Mouse (Mus musculus): Measurements from ENCODE around the gene Rmnd1. TPM values are rescaled to one million over a fixed set of nuclear protein-coding genes. Genes with fewer than 3 reads are reported as not detected.
"Not testable (repeated sequence)": the region's sequence is repeated elsewhere in the genome, so short reads cannot be mapped to it uniquely, and the experiment has no call there.

Gene Rmnd1
- polyA plus RNA-seq (2016; fragmentation: Nextera tagmentation; extraction: Ambion mirVana): 54.3 and 59.8 TPM in 2 replicates

DNA sequence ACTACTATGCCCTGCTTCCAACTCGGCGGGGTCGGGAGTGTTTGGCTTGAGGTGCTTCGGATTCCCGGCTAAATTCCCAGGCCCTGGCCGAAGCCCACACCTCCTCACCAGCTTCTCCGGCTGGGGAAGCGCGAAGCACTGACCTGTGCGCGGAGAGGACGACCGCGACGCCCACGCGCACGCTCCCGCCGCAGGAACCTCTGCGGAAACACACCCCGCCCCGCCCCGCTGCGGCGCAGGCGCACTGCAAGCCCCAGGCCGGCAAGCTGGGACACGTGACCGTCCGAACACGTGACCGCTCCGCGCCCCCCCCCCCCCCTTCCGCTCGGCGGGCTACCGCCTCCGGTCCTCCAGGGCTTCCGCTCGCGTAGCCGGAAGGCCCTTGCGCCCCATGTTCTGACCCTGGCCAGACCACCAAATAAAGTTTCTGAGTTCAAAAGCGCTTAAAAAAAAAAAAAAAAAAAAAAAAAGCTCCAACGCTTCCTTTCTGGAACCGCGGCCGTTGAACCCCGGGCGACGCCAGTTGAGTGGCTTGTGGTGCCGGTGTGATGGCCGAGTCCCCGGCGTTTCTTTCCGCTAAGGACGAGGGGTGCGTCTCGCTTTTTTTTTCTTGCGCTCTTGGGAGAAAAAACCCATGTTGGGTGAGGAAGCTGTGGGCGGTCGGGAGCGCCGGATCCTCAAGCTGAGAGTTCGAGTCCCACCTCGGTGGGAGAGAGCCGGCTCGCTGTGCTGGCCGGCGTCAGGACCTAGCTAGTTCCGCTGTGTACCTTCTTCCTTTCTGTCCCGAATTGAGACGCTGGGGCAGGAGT is at the start of gene Rmnd1, which contains the start of gene Armt1:
Gene Rmnd1 (minus strand): TSS at position 266 of the 809 bp plus-strand sequence.
Gene Armt1 (plus strand): TSS at position 345 of the 809 bp plus-strand sequence.
- no peaks in the 10 kb centered on the region for H3K27me3 ChIP-seq
- under 1% methylated on average over 63 of the region's 75 CpGs for WGBS

DNA sequence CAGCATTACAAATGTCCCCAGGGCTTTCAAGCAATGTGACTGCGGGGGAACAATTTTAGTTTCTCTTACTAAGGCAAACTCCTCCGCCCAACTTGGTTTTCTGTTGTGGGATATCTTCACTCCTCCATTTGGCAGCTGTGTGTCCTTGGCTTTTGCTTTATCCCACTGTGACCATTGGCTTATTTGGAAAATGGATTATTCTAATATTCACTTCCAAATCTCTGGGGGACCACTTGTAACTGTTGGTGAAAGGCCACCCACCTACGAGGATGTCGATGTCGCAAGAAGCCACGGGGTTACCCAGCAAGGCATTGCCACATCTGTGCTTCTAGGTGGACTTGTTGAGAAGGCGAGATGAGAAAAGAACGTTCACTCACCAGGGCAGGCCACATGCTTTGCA is 49.5 kb upstream of the Rmnd1 start:
- no peaks in the 10 kb centered on the region for H3K9me3 ChIP-seq
- no peak for ATAC-seq (ENCODE audit: insufficient number of reproducible peaks, insufficient read depth, low FRiP score, low TSS enrichment)
- WGBS: 77% methylated on average over 8 of the region's 8 CpGs
- H3K9ac ChIP-seq: no peak overlapping the region
- H3K27ac ChIP-seq: no peak overlapping the region
- no peaks in the 10 kb centered on the region for H3K36me3 ChIP-seq
- no peaks in the 10 kb centered on the region for H3K4me1 ChIP-seq
- no peak overlapping the region for H3K4me2 ChIP-seq (replicated peaks)
- H3K27me3 ChIP-seq: no peaks in the 10 kb centered on the region
- H3K4me3 ChIP-seq: no peak overlapping the region

More for the DNA sequence above, at the start of gene Rmnd1, which contains the start of gene Armt1:
- peak; percentile 91 for ATAC-seq (ENCODE audit: insufficient number of reproducible peaks, insufficient read depth, low FRiP score, low TSS enrichment)
- peak within 1 kb of the TSS; percentile 70 for H3K4me2 ChIP-seq (replicated peaks)
- peak within 1 kb of the TSS; percentile 68 for H3K4me3 ChIP-seq
- no peaks in the 10 kb centered on the region for H3K9me3 ChIP-seq
- H3K27ac ChIP-seq: peak within 1 kb of the TSS; percentile 85
- H3K4me1 ChIP-seq: peaks cover 8% of the 10 kb centered on the region; the same call in 1 of the 2 replicates
- peaks cover 7% of the 10 kb centered on the region; the same call in 1 of the 2 replicates for H3K36me3 ChIP-seq
- H3K9ac ChIP-seq: peak within 1 kb of the TSS; percentile 74

DNA sequence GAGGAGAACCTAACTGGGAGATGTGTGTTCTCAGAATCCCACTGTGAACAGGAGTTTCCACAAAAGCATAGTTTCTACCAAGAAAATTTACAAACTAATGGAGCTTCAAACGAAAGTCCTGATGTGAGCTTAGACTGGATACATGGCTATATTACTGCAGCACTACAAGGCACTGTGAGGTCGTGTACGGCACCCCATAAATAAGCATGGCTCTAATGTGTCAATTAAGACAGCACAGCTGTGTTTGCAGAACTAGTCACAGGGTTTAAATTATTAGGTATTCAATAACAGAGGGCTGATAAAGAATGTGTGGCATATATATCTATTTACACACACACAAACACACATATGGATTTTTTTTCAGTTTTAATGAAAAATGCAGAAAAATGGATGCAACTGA is 48.7 kb upstream of the Rmnd1 start:
- no peak for ATAC-seq (ENCODE audit: insufficient number of reproducible peaks, insufficient read depth, low FRiP score, low TSS enrichment)
- 83% methylated on average over 3 of the region's 3 CpGs for WGBS

DNA sequence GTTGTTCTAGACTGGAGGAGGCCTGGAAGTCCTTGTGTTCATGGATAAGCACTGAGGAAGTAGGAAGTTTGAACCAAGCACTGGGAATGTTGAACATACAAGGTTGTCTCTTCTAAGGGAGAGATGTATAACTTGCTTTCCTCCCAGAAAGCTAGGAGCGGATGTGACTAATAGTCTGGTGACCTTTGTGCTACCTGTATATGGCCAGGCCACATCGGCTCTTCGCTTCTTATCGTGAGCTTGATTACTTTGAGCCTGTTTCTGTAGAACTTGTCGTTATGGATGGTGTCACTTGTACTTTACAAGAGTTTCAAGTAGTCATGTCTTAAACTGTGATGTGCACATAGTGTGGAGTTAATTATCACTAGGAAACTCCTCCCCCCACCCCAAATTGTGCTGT is 44.4 kb upstream of the Rmnd1 start:
- WGBS: 89% methylated on average over 5 of the region's 5 CpGs
- Histone ChIP-seq H3K4me1 (no peaks in the 10 kb centered on the region), H3K36me3 (no peaks in the 10 kb centered on the region), H3K4me2 (replicated peaks) (no peak overlapping the region), H3K27ac (no peak overlapping the region), H3K27me3 (no peaks in the 10 kb centered on the region), H3K9me3 (no peaks in the 10 kb centered on the region), H3K4me3 (no peak overlapping the region), H3K9ac (no peak overlapping the region)
- no peak for ATAC-seq (ENCODE audit: insufficient number of reproducible peaks, insufficient read depth, low FRiP score, low TSS enrichment)

More for the DNA sequence above, 48.7 kb upstream of the Rmnd1 start:
- Histone ChIP-seq H3K4me2 (replicated peaks) (no peak overlapping the region), H3K36me3 (no peaks in the 10 kb centered on the region), H3K4me1 (no peaks in the 10 kb centered on the region), H3K4me3 (no peak overlapping the region), H3K27ac (no peak overlapping the region), H3K27me3 (no peaks in the 10 kb centered on the region), H3K9me3 (no peaks in the 10 kb centered on the region), H3K9ac (no peak overlapping the region)

DNA sequence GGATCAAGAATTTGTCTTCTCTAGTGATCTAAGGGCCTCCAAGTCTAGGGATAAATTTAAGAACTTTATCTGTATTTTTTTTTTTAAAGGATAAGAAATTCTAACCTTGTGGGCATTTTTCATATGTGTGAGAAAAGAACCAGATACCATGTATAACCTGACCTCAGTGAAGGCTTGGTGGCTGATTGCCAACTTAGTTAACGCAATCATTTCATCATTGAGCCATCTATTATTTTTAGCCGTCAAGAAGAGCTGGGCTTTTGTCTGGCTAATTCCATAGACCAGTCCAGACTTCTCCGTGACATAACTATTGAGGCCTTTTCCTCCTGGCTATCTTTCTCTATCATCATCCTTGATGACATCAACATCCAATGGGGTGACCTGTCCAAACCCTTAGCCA is 43.2 kb upstream of the Rmnd1 start:
- H3K36me3 ChIP-seq: no peaks in the 10 kb centered on the region
- ATAC-seq (ENCODE audit: insufficient number of reproducible peaks, insufficient read depth, low FRiP score, low TSS enrichment): no peak
- H3K4me3 ChIP-seq: no peak overlapping the region
- 80% methylated on average over 3 of the region's 3 CpGs for WGBS
- H3K27ac ChIP-seq: no peak overlapping the region
- H3K9ac ChIP-seq: no peak overlapping the region
- H3K4me1 ChIP-seq: no peaks in the 10 kb centered on the region
- no peak overlapping the region for H3K4me2 ChIP-seq (replicated peaks)
- no peaks in the 10 kb centered on the region for H3K9me3 ChIP-seq
- H3K27me3 ChIP-seq: no peaks in the 10 kb centered on the region

DNA sequence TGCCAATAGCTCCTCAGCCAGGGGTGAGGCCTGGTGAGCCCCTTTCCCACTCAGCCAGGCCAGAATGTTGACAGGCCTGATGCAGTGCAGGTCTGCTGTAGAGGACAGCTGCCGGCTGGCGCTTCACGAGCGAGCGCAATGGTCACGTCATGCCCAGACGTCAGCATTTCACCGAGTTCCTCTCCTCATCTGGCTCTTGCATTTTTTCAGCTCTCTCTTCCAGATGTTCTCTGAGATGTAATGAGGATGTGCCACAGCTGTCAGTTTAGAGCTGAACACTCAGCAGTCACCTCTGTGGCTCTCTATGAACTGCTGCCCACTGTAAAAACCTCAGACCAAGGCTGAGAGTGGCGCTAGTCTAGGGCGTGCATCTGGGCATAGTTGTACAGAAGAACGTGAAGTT is 41.4 kb upstream of the Rmnd1 start:
- Histone ChIP-seq H3K4me1 (no peaks in the 10 kb centered on the region), H3K4me3 (no peak overlapping the region), H3K4me2 (replicated peaks) (no peak overlapping the region), H3K36me3 (no peaks in the 10 kb centered on the region), H3K27ac (no peak overlapping the region), H3K9me3 (no peaks in the 10 kb centered on the region), H3K9ac (no peak overlapping the region), H3K27me3 (no peaks in the 10 kb centered on the region)
- no peak for ATAC-seq (ENCODE audit: insufficient number of reproducible peaks, insufficient read depth, low FRiP score, low TSS enrichment)
- 82% methylated on average over 11 of the region's 11 CpGs for WGBS

DNA sequence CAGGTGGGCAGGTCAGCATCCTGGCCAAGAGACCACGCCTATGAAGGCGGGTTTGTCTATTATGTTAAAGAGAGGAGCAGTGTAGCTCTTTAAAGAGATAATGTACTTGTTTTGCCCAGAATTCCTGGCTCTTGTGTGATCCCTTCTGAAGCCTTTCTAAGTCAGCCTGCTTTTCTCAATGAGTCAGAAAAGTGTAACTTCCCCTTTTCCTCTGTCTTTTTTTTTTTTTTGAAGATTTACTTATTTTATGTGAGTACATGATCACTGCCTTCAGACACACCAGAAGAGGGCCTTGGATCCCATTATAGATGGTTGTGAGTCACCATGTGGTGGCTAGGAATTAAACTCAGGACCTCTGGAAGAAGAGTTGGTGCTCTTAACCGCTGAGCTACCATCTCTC is 37.2 kb upstream of the Rmnd1 start:
- Histone ChIP-seq H3K36me3 (no peaks in the 10 kb centered on the region), H3K9me3 (no peaks in the 10 kb centered on the region), H3K4me1 (peaks cover 2% of the 10 kb centered on the region; the same call in 1 of the 2 replicates), H3K4me2 (replicated peaks) (no peak overlapping the region), H3K27ac (no peak overlapping the region), H3K4me3 (no peak overlapping the region), H3K27me3 (no peaks in the 10 kb centered on the region), H3K9ac (no peak overlapping the region)
- 86% methylated on average over 3 of the region's 3 CpGs for WGBS
- ATAC-seq (ENCODE audit: insufficient number of reproducible peaks, insufficient read depth, low FRiP score, low TSS enrichment): no peak

DNA sequence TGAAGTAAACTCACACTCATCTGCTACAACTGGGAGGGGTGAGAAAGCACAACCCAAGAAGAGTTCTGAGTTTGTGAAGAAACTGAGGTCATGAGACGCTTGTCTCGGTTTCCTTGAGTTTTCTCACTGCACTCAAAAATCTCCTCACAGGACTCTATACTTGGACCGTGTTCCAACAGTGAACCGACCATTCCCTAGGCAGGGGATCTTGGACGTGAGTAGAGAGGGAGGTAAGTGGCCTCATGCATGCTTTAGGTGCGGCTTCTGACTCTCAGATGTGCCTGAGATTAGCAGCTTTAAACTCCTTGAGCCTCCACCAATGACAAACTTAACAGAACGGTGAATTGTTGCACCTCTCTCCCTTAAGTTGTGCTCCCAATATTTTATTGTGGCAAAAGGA is 33.6 kb upstream of the Rmnd1 start:
- Histone ChIP-seq H3K9me3 (no peaks in the 10 kb centered on the region), H3K36me3 (no peaks in the 10 kb centered on the region), H3K27ac (no peak overlapping the region), H3K9ac (no peak overlapping the region), H3K4me3 (no peak overlapping the region), H3K27me3 (no peaks in the 10 kb centered on the region), H3K4me2 (replicated peaks) (no peak overlapping the region), H3K4me1 (peaks cover 3% of the 10 kb centered on the region; the same call in 1 of the 2 replicates)
- no peak for ATAC-seq (ENCODE audit: insufficient number of reproducible peaks, insufficient read depth, low FRiP score, low TSS enrichment)
- WGBS: 71% methylated on average over 7 of the region's 7 CpGs

DNA sequence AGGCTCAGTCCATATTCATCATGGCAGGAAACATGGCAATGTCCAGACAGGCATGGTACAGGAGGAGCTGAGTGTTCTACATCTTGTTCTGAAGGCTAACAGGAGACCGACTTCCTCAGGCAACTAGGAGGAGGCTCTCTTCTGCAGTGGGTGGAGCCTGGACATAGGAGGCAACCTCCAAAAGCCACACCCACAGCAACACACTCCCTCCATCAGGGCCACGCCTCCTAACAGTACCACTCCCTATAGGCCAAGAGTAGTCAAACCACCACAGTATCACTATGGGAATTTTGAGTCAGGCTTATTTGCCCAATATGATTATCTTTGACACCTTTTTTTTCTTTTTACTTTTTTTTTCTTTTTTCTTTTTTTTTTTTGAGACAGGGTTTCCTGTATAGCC is 28.0 kb upstream of the Rmnd1 start:
- ATAC-seq (ENCODE audit: insufficient number of reproducible peaks, insufficient read depth, low FRiP score, low TSS enrichment): no peak
- H3K9me3 ChIP-seq: no peaks in the 10 kb centered on the region
- H3K4me1 ChIP-seq: peaks cover 3% of the 10 kb centered on the region; the same call in 1 of the 2 replicates
- no peak overlapping the region for H3K9ac ChIP-seq
- WGBS: 96% methylated on average over 2 of the region's 2 CpGs
- no peaks in the 10 kb centered on the region for H3K27me3 ChIP-seq
- H3K27ac ChIP-seq: no peak overlapping the region
- peaks cover 3% of the 10 kb centered on the region; the same call in 1 of the 2 replicates for H3K36me3 ChIP-seq
- H3K4me2 ChIP-seq (replicated peaks): no peak overlapping the region
- no peak overlapping the region for H3K4me3 ChIP-seq

DNA sequence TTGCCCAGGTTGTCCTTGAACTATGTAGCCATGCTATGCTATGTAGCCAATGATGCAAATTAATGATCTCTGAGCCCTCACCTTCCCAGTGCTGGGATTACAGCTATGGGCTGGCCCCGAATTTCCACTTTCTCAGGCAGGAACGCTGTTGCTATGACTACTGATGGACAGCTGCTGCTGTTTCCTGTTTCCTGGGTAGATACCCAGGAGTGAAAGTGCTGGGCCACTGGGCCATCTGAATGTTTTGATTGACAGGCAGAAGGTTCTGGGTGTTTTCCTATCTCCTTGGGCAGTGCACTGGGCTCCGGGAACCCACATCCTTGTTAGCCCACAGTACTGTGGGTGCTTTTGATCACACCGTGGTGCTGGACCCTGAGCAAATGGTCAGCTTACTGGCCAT is 24.2 kb upstream of the Rmnd1 start:
- Histone ChIP-seq H3K27me3 (no peaks in the 10 kb centered on the region), H3K4me2 (replicated peaks) (no peak overlapping the region), H3K4me3 (no peak overlapping the region), H3K9me3 (no peaks in the 10 kb centered on the region), H3K9ac (no peak overlapping the region), H3K36me3 (peaks cover 34% of the 10 kb centered on the region), H3K27ac (no peak overlapping the region), H3K4me1 (no peaks in the 10 kb centered on the region)
- 81% methylated on average over 4 of the region's 4 CpGs for WGBS
- no peak for ATAC-seq (ENCODE audit: insufficient number of reproducible peaks, insufficient read depth, low FRiP score, low TSS enrichment)

DNA sequence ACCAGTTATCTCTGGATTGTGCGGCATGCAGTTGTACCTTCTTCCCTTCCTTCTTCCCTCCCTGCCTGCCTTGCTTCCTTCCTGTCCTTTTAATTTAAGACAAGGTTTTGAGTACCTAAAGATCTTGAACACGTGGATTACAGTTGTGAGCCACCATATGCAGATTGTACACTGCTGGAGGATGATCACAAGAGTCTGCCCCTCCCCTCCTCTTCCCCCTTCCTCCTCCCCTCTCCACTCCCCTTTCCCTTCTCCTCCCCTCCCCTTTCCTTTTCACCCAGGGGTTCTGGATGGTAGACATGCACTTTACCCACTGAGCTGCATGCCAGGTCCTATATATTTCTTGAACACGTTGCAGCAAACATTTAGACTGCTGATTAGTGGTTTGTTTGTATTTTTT is 3.2 kb upstream of the Rmnd1 start:
- WGBS: 87% methylated on average over 3 of the region's 3 CpGs
- Histone ChIP-seq H3K9me3 (no peaks in the 10 kb centered on the region), H3K4me1 (peaks cover 8% of the 10 kb centered on the region; the same call in 1 of the 2 replicates), H3K4me3 (no peak overlapping the region), H3K9ac (no peak overlapping the region), H3K27ac (no peak overlapping the region), H3K4me2 (replicated peaks) (no peak overlapping the region), H3K27me3 (no peaks in the 10 kb centered on the region), H3K36me3 (peaks cover 28% of the 10 kb centered on the region)
- ATAC-seq (ENCODE audit: insufficient number of reproducible peaks, insufficient read depth, low FRiP score, low TSS enrichment): no peak

DNA sequence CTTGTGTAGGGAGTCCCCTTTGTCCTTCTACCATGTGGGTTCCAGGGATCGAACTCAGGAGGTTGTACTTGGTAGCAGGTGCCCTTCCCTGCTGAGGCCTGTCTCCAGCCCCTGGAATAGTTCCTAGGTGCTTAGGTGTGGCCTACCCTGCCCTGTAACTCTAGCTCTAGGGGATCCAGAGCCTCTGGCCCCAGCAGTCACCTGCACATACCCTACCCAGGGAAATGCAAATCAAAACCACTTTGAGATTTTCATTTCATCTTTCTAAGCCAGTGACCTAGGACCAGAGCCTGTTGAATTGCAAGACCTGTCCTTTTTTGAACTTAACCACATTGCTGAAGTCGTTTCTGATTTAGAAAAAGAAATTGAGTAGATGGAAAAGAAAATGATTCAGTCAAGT is 1.7 kb upstream of the Rmnd1 start:
- H3K9me3 ChIP-seq; H3K4me3 ChIP-seq; H3K27ac ChIP-seq; H3K9ac ChIP-seq; ATAC-seq (ENCODE audit: insufficient number of reproducible peaks, insufficient read depth, low FRiP score, low TSS enrichment); H3K4me1 ChIP-seq; H3K4me2 ChIP-seq (replicated peaks); H3K27me3 ChIP-seq: not testable (repeated sequence)
- H3K36me3 ChIP-seq: peaks cover 15% of the 10 kb centered on the region; the same call in 1 of the 2 replicates
- 81% methylated on average over 2 of the region's 2 CpGs for WGBS
